Mouse (Mus musculus) heart, embryonic 16.5 days (tissue): ENCODE results near the gene Phox2b. TPM values are rescaled to one million over a fixed set of nuclear protein-coding genes. Genes with fewer than 3 reads are reported as not detected.

Experiments
- ATAC-seq: fragments of 200-750 bp; cut with Nextera tagmentation; replicated peaks from 2 replicates; pipeline ENCODE4 v1.8.0; 2017; ENCODE audit warnings: moderate number of reproducible peaks; ENCODE audit not compliant: insufficient read depth, low FRiP score; ENCODE audit errors: extremely low read depth
- H3K27ac ChIP-seq: fragments of 300-500 bp; sonication (generic); 2 replicates; pipeline ENCODE4 v1.5.1; 2014; ENCODE audit warnings: mild to moderate bottlenecking, low read length, control low read depth, moderate library complexity
- H3K27me3 ChIP-seq: fragments of 300-500 bp; sonication (generic); 2 replicates; pipeline ENCODE4 v1.6.1; 2014; ENCODE audit warnings: low read length, mixed read lengths; ENCODE audit not compliant: control insufficient read depth, insufficient read depth
- H3K36me3 ChIP-seq: fragments of 300-500 bp; sonication (generic); 2 replicates; pipeline ENCODE4 v1.6.1; 2014; ENCODE audit not compliant: control insufficient read depth, insufficient read depth
- H3K4me1 ChIP-seq: fragments of 300-500 bp; sonication (generic); 2 replicates; pipeline ENCODE4 v1.6.1; 2014; ENCODE audit warnings: low read length, mixed read lengths; ENCODE audit not compliant: control insufficient read depth, insufficient read depth
- H3K4me2 ChIP-seq: fragments of 300-500 bp; sonication (generic); 2 replicates; pipeline ENCODE4 v1.6.1; 2014; ENCODE audit warnings: low read depth, mild to moderate bottlenecking, control low read depth, low read length
- H3K4me3 ChIP-seq: fragments of 300-500 bp; sonication (generic); 2 replicates; pipeline ENCODE4 v1.5.1; 2014; ENCODE audit warnings: mild to moderate bottlenecking, control low read depth, low read length
- H3K9ac ChIP-seq: fragments of 300-500 bp; sonication (generic); 2 replicates; pipeline ENCODE4 v1.6.1; 2014; ENCODE audit warnings: low read length, control low read depth
- H3K9me3 ChIP-seq: fragments of 300-500 bp; sonication (generic); replicated peaks from 2 replicates; pipeline ENCODE4 v1.6.1; 2016; ENCODE audit warnings: low read length; ENCODE audit not compliant: control insufficient read depth
- WGBS: fragments of 180-500 bp; shearing (Covaris S2); extraction: QIAGEN DNeasy Blood & Tissue Kit; methylation state at CpG from one replicate; pipeline ENCODE4 v1.1.7; 2014; 5-methylcytosine and 5-hydroxymethylcytosine counted together
- polyA plus RNA-seq: library from polyadenylated mRNA; unstranded; fragments of >200 nt; fragmentation: Nextera tagmentation; extraction: Ambion mirVana; gene quantifications from 2 replicates; pipeline ENCODE4 v1.2.1, GENCODE M21; 2015

Gene Phox2b
- polyA plus RNA-seq, 1 experiment from 2014 or later = 0.25 TPM

DNA sequence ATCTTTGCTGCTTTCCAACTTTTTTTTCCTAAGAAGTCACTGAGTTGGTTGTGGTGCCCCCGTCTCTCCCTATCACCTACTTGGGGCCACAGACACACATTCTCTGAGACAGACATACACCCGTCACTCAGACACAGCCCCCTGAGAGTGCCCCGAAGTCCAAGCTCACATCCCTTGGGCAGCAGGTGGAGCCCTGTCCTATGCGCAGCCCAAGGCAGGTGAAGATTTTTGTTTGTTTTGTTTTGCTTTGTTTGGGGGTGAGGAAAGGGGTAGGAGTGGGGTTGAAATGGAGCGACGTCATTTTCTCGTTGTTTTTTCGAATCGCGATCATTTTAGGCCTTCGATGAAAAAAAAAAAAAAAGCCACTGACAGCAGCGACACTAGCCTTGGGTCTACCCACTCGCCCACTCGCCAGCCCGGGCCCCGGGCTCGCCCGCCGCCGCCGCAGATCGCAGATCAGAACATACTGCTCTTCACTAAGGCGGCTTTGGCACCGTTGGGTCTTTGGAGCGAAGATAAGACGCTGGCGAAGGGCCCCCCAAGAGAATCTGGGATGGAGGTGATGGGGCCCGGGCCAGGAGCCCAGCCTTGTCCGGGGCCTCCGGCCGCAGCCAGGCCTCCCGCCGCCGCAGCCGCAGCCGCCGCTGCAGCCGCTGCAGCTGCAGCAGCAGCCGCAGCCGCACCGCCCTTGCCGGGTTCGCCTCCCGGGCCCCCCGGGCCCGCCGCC, 3.3 kb downstream of the Phox2b start:
- Histone ChIP-seq H3K27ac (no peak overlapping the region), H3K9ac (no peak overlapping the region), H3K4me1 (peaks cover 3% of the 10 kb centered on the region; the same call in 1 of the 2 replicates), H3K4me2 (peak overlapping the region; percentile 57), H3K36me3 (no peaks in the 10 kb centered on the region), H3K9me3 (no peaks in the 10 kb centered on the region), H3K4me3 (peak overlapping the region; percentile 36), H3K27me3 (peaks cover 90% of the 10 kb centered on the region)
- ATAC-seq = no peak
- 2% methylated on average over 43 of the region's 47 CpGs for WGBS

DNA sequence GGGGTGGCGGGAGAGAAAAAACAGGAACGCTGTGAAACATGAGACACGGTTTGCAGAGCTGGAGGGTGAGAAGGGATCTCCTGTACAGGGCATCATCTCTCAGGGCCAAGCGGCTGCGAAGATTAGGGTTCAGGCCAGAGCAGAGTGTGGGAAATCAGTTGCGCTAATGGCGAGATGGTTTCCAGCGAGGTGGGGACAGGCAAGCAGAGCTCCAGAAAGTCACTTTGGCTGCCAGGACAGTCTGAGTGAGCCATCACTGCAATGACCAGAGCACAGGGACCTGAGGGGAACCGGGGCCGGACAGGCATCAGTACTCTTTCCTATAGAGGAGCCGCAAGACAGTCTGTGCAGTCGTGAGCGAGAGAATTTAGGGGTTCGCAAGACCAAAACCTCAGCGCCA, 3.9 kb downstream of the Phox2b start:
- no peak overlapping the region for H3K4me2 ChIP-seq
- H3K36me3 ChIP-seq = no peaks in the 10 kb centered on the region
- 2% methylated on average over 15 of the region's 15 CpGs for WGBS
- no peaks in the 10 kb centered on the region for H3K9me3 ChIP-seq
- H3K27me3 ChIP-seq = peaks cover 91% of the 10 kb centered on the region
- H3K4me1 ChIP-seq = peaks cover 3% of the 10 kb centered on the region; the same call in 1 of the 2 replicates
- no peak for ATAC-seq
- no peak overlapping the region for H3K9ac ChIP-seq
- H3K27ac ChIP-seq = no peak overlapping the region
- no peak overlapping the region for H3K4me3 ChIP-seq

DNA sequence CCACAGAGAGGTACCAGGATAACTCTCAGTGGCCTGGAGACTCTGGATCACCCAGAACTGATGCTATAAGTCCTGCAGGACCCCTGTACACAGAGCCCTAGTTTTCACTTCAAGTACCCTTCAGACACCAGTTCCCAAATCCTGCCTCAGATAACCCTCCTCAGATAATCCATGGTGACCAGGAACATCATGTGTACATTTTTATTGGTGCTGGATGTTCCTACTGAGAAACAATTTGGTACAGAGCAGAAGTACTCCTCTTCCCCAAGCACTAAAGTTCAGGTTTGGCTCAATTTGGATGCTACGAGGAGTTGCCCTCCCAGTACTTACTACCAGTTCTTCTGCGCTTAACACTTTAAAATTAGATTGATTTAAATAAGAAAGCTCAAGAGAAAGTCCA, 5.1 kb downstream of the Phox2b start:
- Histone ChIP-seq H3K4me3 (no peak overlapping the region), H3K27ac (no peak overlapping the region), H3K36me3 (no peaks in the 10 kb centered on the region), H3K9ac (no peak overlapping the region), H3K4me2 (no peak overlapping the region), H3K27me3 (peaks cover 82% of the 10 kb centered on the region), H3K4me1 (peaks cover 3% of the 10 kb centered on the region; the same call in 1 of the 2 replicates), H3K9me3 (no peaks in the 10 kb centered on the region)
- no peak for ATAC-seq
- WGBS = 19% methylated on average over 2 of the region's 2 CpGs

DNA sequence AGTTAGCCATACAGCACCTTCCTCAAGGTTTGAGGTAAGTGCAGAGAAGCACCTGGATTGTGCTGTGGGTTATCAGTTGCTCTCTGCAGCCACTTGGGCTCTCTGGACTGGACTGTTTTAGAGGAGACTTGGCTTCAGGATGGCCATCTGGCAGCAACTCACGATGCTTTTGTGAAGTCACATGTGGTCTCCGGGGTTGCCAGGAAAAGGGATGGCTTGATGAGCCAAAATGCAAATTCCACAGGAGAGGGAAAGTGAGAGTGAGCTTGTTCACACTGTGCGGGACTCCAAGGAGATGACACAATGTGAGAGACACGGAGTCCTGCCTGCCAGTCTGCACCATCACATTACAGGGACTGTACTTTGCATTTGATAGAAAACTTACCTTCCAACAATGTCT, 7.3 kb downstream of the Phox2b start:
- no peaks in the 10 kb centered on the region for H3K9me3 ChIP-seq
- WGBS = 16% methylated on average over 4 of the region's 4 CpGs
- no peak for ATAC-seq

DNA sequence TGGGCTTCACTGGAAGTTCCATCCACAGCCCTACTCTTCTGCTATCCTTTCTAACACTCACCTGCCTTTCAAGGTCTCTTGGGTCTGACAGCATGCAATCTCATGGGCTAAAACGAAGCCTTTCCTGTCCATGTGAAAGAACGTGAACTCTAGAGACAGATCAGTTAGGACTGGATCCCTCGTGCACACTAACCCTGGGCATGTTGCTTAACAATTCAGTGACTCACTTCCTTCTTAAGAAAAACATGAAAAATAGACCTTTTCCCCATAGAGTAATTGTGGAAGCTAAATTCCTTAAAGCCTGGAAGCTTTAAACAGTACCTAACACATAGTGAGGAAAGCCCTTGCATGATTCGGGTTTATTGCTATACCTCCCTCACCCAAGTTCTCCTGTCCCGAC, 8.2 kb downstream of the Phox2b start:
- Histone ChIP-seq H3K4me2 (no peak overlapping the region), H3K9ac (no peak overlapping the region), H3K27me3 (peaks cover 60% of the 10 kb centered on the region), H3K36me3 (no peaks in the 10 kb centered on the region), H3K4me3 (no peak overlapping the region), H3K27ac (no peak overlapping the region), H3K4me1 (no peaks in the 10 kb centered on the region; the same call in 1 of the 2 replicates), H3K9me3 (no peaks in the 10 kb centered on the region)
- WGBS = 55% methylated on average over 5 of the region's 5 CpGs
- ATAC-seq = no peak

More for the DNA sequence above, 7.3 kb downstream of the Phox2b start:
- Histone ChIP-seq H3K4me3 (no peak overlapping the region), H3K4me1 (peaks cover 3% of the 10 kb centered on the region; the same call in 1 of the 2 replicates), H3K27me3 (peaks cover 69% of the 10 kb centered on the region), H3K4me2 (no peak overlapping the region), H3K9ac (no peak overlapping the region), H3K27ac (no peak overlapping the region), H3K36me3 (no peaks in the 10 kb centered on the region)

DNA sequence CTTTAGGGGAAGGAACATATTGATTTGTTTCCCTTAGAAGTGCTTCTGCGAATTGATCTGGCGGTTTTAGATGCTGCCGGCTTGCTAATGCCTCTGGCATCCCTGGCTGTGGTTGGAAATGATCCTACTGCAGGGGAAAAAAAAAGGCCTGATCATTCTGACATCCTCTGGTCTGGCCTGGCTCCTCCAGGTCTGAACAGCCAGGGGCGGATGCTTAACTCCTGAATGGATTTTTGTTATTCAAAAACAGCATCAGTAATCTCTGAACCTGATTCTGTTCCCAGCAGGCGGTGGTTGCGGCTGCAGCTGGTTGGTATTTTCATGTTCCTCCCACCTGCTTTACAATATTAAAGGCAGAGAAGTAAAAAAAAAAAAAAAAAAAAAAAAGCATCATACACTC, 16.0 kb downstream of the Phox2b start:
- H3K27ac ChIP-seq = no peak overlapping the region
- no peak for ATAC-seq
- H3K4me2 ChIP-seq = no peak overlapping the region
- no peaks in the 10 kb centered on the region for H3K36me3 ChIP-seq
- H3K9me3 ChIP-seq = peaks cover 8% of the 10 kb centered on the region
- peaks cover 3% of the 10 kb centered on the region; the same call in 1 of the 2 replicates for H3K27me3 ChIP-seq
- no peak overlapping the region for H3K4me3 ChIP-seq
- 45% methylated on average over 6 of the region's 6 CpGs for WGBS
- H3K4me1 ChIP-seq = no peaks in the 10 kb centered on the region
- H3K9ac ChIP-seq = no peak overlapping the region

DNA sequence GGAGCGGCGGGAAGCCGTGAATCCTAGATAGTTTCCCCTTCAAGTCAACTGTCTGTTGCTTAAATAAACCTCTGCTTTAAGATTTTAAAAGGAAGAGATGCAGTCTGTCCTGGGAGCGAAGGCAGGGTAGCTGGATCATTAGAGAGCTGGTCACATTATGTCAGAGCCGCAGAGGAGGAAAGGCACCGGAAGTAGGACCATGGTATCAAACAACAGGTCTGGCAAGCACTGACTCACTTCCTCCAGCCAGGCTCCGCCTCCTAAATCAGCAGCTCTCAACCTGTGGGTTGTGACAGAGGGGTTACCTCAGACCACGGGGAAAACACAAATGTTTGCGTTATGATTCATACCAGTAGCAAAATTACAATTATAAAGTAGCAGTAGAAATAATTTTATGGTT, 35.5 kb downstream of the Phox2b start:
- 67% methylated on average over 9 of the region's 9 CpGs for WGBS
- Histone ChIP-seq H3K4me3 (no peak overlapping the region), H3K36me3 (no peaks in the 10 kb centered on the region), H3K9ac (no peak overlapping the region), H3K9me3 (no peaks in the 10 kb centered on the region), H3K27me3 (no peaks in the 10 kb centered on the region), H3K4me2 (no peak overlapping the region), H3K27ac (no peak overlapping the region), H3K4me1 (no peaks in the 10 kb centered on the region)
- no peak for ATAC-seq

DNA sequence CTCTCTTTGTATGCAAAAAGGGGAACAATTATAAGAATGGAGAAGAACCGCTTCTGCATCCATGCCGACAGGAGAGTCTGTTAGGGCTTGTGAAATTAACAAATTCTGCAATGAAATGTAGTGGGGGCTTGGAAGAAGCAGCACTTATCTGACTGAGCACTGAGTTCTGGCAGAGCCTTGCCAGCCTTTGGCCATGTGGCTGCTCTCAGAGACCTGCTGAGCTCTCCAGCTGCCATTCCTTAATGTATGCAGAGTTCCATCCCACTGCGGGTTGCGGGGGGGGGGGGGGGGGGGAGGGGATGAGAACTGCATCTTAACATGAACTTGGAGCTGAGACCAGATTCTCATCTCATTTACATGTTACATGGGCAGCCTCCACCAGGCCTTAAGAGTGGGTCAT, 38.6 kb downstream of the Phox2b start:
- no peak overlapping the region for H3K27ac ChIP-seq
- no peak overlapping the region for H3K4me2 ChIP-seq
- WGBS = 43% methylated on average over 4 of the region's 4 CpGs
- no peak overlapping the region for H3K4me3 ChIP-seq
- H3K36me3 ChIP-seq = no peaks in the 10 kb centered on the region
- no peak overlapping the region for H3K9ac ChIP-seq
- no peak for ATAC-seq
- no peaks in the 10 kb centered on the region for H3K9me3 ChIP-seq
- H3K4me1 ChIP-seq = no peaks in the 10 kb centered on the region
- no peaks in the 10 kb centered on the region for H3K27me3 ChIP-seq

DNA sequence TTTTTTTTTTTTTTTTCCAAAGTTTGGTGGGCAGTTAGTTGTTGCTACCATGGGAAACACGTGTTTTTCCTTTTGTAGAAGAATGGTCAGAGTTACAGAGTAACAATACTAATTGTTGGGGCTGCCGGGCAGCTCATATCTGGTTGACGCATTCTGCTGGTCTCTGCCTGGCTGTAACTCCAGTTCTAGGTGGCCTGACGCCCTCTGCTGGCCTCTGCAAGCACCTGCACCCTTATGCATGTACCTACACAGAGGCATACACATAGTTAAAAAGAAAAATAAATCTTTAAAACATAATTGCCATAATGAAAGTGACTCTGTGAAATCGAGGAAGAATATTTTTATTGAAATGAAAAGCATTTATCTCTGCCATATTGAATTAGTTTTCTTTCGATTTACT, 41.3 kb downstream of the Phox2b start:
- Histone ChIP-seq H3K4me2 (no peak overlapping the region), H3K4me1 (no peaks in the 10 kb centered on the region), H3K4me3 (no peak overlapping the region), H3K27ac (no peak overlapping the region), H3K36me3 (no peaks in the 10 kb centered on the region), H3K27me3 (no peaks in the 10 kb centered on the region), H3K9me3 (no peaks in the 10 kb centered on the region), H3K9ac (no peak overlapping the region)
- WGBS = 76% methylated on average over 6 of the region's 6 CpGs
- ATAC-seq = no peak
